20 mouse cellular contexts compared by ENCODE assay signal in genomic region chr10:122012321-122012720, GRCm38 (mm10). TPM values are rescaled to one million over a fixed set of nuclear protein-coding genes. Genes with fewer than 3 reads are reported as not detected.
DNase-seq lines count a peak whose midpoint lies in the region; ATAC-seq lines count a peak whose summit lies in the region.
"Had no signal": no experiment of that assay in that cellular context is flagged by ENCODE, and none has a peak within 500 bp of the region (broad histone marks: within the 10 kb centered on the region; RNA-seq: fewer than 3 reads in every experiment).

No protein-coding gene starts in this region.

- no peaks in the 10 kb centered on the region for H3K36me3 ChIP-seq in heart, embryonic 11.5 days (ENCODE audit: control insufficient read depth, insufficient read depth, low read length)
- H3K36me3 ChIP-seq in heart, embryonic 10.5 days, result no peaks in the 10 kb centered on the region
- H3K36me3 ChIP-seq: G1E had no signal

- H3K4me1 ChIP-seq in heart, embryonic 11.5 days (ENCODE audit: control insufficient read depth, insufficient read depth, low read length), result peaks cover 23% of the 10 kb centered on the region
- peaks cover 30% of the 10 kb centered on the region for H3K4me1 ChIP-seq in heart, embryonic 10.5 days

- no peak overlapping the region for H3K4me3 ChIP-seq in heart, embryonic 11.5 days (ENCODE audit: low read depth, low read length)
- no peak overlapping the region for H3K4me3 ChIP-seq in heart, embryonic 10.5 days

- DNase-seq in heart, adult 11 months, result peak; percentile 57
- DNase-seq in heart, embryonic 10.5 days (ENCODE audit: low spot score), result peak; percentile 51
- DNase-seq in heart, adult 18-20 months, result no peak
- DNase-seq: adrenal gland, adult 2 months; adrenal gland, adult 8-10 months; adrenal gland, postnatal 10 days; adrenal gland, postnatal 14 days; adrenal gland, postnatal 25 days; adrenal gland, postnatal 36 days; B cell, adult 2 months; cerebellum, adult 11 months; cerebellum, adult 11-12 months; cerebellum, adult 18-20 months had no signal

- H3K27ac ChIP-seq in heart, embryonic 11.5 days (ENCODE audit: low read depth, low read length), result no peak overlapping the region
- H3K27ac ChIP-seq in heart, embryonic 10.5 days, result no peak overlapping the region

- H3K9ac ChIP-seq in heart, embryonic 11.5 days (ENCODE audit: low read depth, low read length), result no peak overlapping the region

- no peak overlapping the region for H3K4me2 ChIP-seq in heart, embryonic 11.5 days

- no peaks in the 10 kb centered on the region for H3K27me3 ChIP-seq in heart, embryonic 11.5 days (ENCODE audit: control insufficient read depth, insufficient read depth, low read length)
- H3K27me3 ChIP-seq in heart, embryonic 10.5 days (ENCODE audit: insufficient read depth, poor library complexity, severe bottlenecking), result no peaks in the 10 kb centered on the region
- H3K27me3 ChIP-seq: CH12.LX, Patski had no signal

- no peak for ATAC-seq in heart, embryonic 11.5 days (replicated peaks; ENCODE audit: insufficient number of reproducible peaks, low FRiP score, low TSS enrichment)
- ATAC-seq: activated CD4-positive, CD25-positive, alpha-beta regulatory T cell, adult 4 months; CD4-positive, CD25-positive, alpha-beta regulatory T cell, adult 4 months; Patski had no signal

- no peaks in the 10 kb centered on the region for H3K9me3 ChIP-seq in heart, embryonic 11.5 days (replicated peaks; ENCODE audit: control insufficient read depth, low read length)
- no peaks in the 10 kb centered on the region for H3K9me3 ChIP-seq in heart, embryonic 10.5 days

- WGBS in heart, embryonic 11.5 days (ENCODE audit: insufficient replicate concordance), result 81% methylated on average over 6 of the region's 6 CpGs
- WGBS in heart, embryonic 10.5 days, result 71% methylated on average over 6 of the region's 6 CpGs

RNA-seq across cellular contexts. Expression of gene Srgap1, which starts 34.8 kb away (rescaled TPM):
- polyA plus RNA-seq in heart, embryonic 11.5 days (2014; fragmentation: Nextera tagmentation; extraction: Ambion mirVana), result 3.3 and 8.2 TPM in 2 replicates
- 5.5 and 6.8 TPM in 2 replicates for polyA plus RNA-seq in heart, embryonic 10.5 days (2016; fragmentation: Nextera tagmentation; extraction: Ambion mirVana)
- total RNA-seq in heart, adult 18-20 months (2021), result 1 to 10 TPM; 1.6 TPM
- total RNA-seq: CH12.LX, MEL had no signal
- polyA plus RNA-seq: G1E had no signal

Comparison
In these comparisons a context has a peak if more than half of its experiments do, and no peak if none do; other contexts are left out.
1. DNase-seq: peak in heart, adult 11 months (single experiment) and heart, embryonic 10.5 days (single experiment); none in heart, adult 18-20 months (0 of 2).